In the genomic region with DNA sequence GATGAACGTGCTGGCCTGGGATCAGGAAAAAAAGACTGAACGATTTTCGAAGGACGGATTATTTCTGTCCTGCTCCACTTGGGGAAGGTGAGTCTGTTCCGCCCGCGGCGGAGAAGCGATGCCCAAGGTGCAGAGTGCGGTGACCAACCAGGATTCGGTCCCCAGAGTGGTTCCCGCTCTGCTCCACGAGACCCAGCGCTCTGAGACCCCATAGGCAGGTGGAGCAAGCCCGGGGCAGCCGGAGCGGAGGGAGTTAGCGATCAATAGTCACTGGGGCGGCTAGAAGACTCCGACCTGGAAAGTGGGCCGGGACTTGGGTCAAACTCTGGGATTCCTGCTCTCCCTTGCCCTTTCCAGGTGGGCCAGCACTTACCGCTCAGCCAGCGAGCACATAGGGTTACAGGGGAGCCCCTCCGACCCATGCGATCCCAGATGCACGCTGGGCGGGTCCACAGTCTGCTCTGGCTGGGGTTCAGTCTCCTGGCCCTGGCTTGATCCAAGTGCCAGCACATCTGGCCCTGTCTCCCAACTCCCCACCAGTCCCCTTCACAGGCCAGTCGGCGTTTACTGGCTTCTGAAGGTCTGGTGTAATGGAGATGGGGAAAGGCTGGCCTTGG, we compare ENCODE assay signal across 9 mouse cellular contexts. TPM values are rescaled to one million over a fixed set of nuclear protein-coding genes. Genes with fewer than 3 reads are reported as not detected.
DNase-seq lines count a peak whose midpoint lies in the region; ATAC-seq and TF ChIP-seq lines count a peak whose summit lies in the region.
"Had no signal": no experiment of that assay in that cellular context is flagged by ENCODE, and none has a peak within 500 bp of the region (broad histone marks: within the 10 kb centered on the region; RNA-seq: fewer than 3 reads in every experiment).

No protein-coding gene starts in this region.

- H3K4me1 ChIP-seq in kidney, postnatal 0 days (replicated peaks; ENCODE audit: insufficient read depth, low read length), result peaks cover 6% of the 10 kb centered on the region; the same call in 1 of the 2 replicates
- peaks cover 9% of the 10 kb centered on the region; the same call in 1 of the 2 replicates for H3K4me1 ChIP-seq in hindbrain, embryonic 16.5 days (ENCODE audit: control insufficient read depth, insufficient read depth, low read depth, low read length)

- no peaks in the 10 kb centered on the region for H3K9me3 ChIP-seq in kidney, postnatal 0 days (replicated peaks; ENCODE audit: low read length)
- H3K9me3 ChIP-seq in hindbrain, embryonic 16.5 days (ENCODE audit: control insufficient read depth, low read length), result no peaks in the 10 kb centered on the region

- H3K27ac ChIP-seq in kidney, postnatal 0 days, result no peak overlapping the region
- H3K27ac ChIP-seq in hindbrain, embryonic 16.5 days (ENCODE audit: low read depth, low read length), result no peak overlapping the region

- no peaks in the 10 kb centered on the region for H3K36me3 ChIP-seq in kidney, postnatal 0 days (ENCODE audit: insufficient read depth, low read length)
- H3K36me3 ChIP-seq in hindbrain, embryonic 16.5 days (ENCODE audit: control insufficient read depth, insufficient read depth, low read length), result no peaks in the 10 kb centered on the region

- peak overlapping the region; percentile 72 for H3K4me2 ChIP-seq in kidney, postnatal 0 days (ENCODE audit: low read length)
- H3K4me2 ChIP-seq in hindbrain, embryonic 16.5 days (ENCODE audit: low read length), result peak overlapping the region; percentile 90

- no peaks in the 10 kb centered on the region for H3K27me3 ChIP-seq in kidney, postnatal 0 days (ENCODE audit: insufficient read depth, low read length)
- H3K27me3 ChIP-seq in hindbrain, embryonic 16.5 days (replicated peaks; ENCODE audit: control insufficient read depth, insufficient read depth, low read length), result peaks cover 13% of the 10 kb centered on the region
- H3K27me3 ChIP-seq: Patski had no signal

- ATAC-seq in kidney, postnatal 0 days (replicated peaks; ENCODE audit: low FRiP score, low read depth), result 0 out of 2 replicates have a peak, but pooled peaks have one; percentile 25
- no peak for ATAC-seq in hindbrain, embryonic 16.5 days
- ATAC-seq in granulocyte monocyte progenitor cell, adult 5-6 weeks (replicated peaks; ENCODE audit: poor library complexity, severe bottlenecking), result no peak
- ATAC-seq: Patski had no signal

- whole genome bisulfite sequencing in kidney, postnatal 0 days, result 9% methylated on average over 29 of the region's 29 CpGs
- WGBS in hindbrain, embryonic 16.5 days, result 2% methylated on average over 27 of the region's 29 CpGs

- H3K9ac ChIP-seq in kidney, postnatal 0 days (ENCODE audit: low read depth, low read length), result peak overlapping the region; percentile 40
- H3K9ac ChIP-seq in hindbrain, embryonic 16.5 days (ENCODE audit: low read depth, low read length), result peak overlapping the region; percentile 50

- H3K4me3 ChIP-seq in kidney, postnatal 0 days (replicated peaks; ENCODE audit: low read depth, low read length), result peak overlapping the region; percentile 40
- H3K4me3 ChIP-seq in hindbrain, embryonic 16.5 days (ENCODE audit: low read length), result peak overlapping the region; percentile 44

- peak; percentile 5 for DNase-seq in kidney, postnatal 0 days (ENCODE audit: low spot score)
- no peak for DNase-seq in kidney, adult 9 months
- peak; percentile 41 for DNase-seq in embryo, embryonic 9.5 days (ENCODE audit: extremely low spot score)
- peak; percentile 47 for DNase-seq in neural tube, embryonic 10.5 days (ENCODE audit: extremely low spot score, low spot score)
- no peak for DNase-seq in frontal cortex, postnatal 14 days (ENCODE audit: low spot score in 2 of 2)
- DNase-seq in cerebellum, postnatal 4 days (ENCODE audit: low spot score in 2 of 2), result no peak

- TF ChIP-seq CTCF in kidney, postnatal 0 days (IDR thresholded peaks at IDR 0.05; ENCODE audit: low read depth), result no peak

RNA-seq across cellular contexts. Expression of gene Il1rl2, which starts 1.4 kb away (rescaled TPM):
- polyA plus RNA-seq in kidney, postnatal 0 days (2015; fragmentation: Nextera tagmentation; extraction: Ambion mirVana), result 7.5 and 7.8 TPM in 2 replicates
- 0.79 and 1.1 TPM in 2 replicates for polyA plus RNA-seq in hindbrain, embryonic 16.5 days (2015; fragmentation: Nextera tagmentation; extraction: Ambion mirVana)
- 13.4 and 14.5 TPM in 2 replicates for total RNA-seq in granulocyte monocyte progenitor cell, adult 5-6 weeks (2014; fragmentation: Nextera tagmentation)
- 8.7 and 10.8 TPM in 2 replicates for total RNA-seq in granulocyte monocyte progenitor cell, adult 5-6 weeks (2017)
- polyA plus RNA-seq: Patski had no signal

Comparison
In these comparisons a context has a peak if more than half of its experiments do, and no peak if none do; other contexts are left out.
1. DNase-seq: peak in kidney, postnatal 0 days (single experiment), embryo, embryonic 9.5 days (single experiment) and neural tube, embryonic 10.5 days (single experiment); none in kidney, adult 9 months (single experiment), frontal cortex, postnatal 14 days (0 of 2) and cerebellum, postnatal 4 days (0 of 2).